Mouse (Mus musculus) ES-E14 (cell line): ENCODE measurements around the gene Abca6.

Experiments used
- CHD2 ChIP-seq: IDR thresholded peaks from 2 replicates; pipeline ENCODE4 v1.6.1; 2014; ENCODE audit warnings: mild to moderate bottlenecking, low read depth, low read length, inconsistent platforms
- HCFC1 ChIP-seq: IDR thresholded peaks from 2 replicates; pipeline ENCODE4 v1.6.1; 2012; ENCODE audit warnings: low read length, inconsistent platforms, borderline replicate concordance; ENCODE audit not compliant: insufficient read depth
- ZC3H11A ChIP-seq: IDR thresholded peaks from 2 replicates; pipeline ENCODE4 v1.6.1; 2012; ENCODE audit warnings: low read depth, mild to moderate bottlenecking, inconsistent platforms, low read length, borderline replicate concordance

DNA sequence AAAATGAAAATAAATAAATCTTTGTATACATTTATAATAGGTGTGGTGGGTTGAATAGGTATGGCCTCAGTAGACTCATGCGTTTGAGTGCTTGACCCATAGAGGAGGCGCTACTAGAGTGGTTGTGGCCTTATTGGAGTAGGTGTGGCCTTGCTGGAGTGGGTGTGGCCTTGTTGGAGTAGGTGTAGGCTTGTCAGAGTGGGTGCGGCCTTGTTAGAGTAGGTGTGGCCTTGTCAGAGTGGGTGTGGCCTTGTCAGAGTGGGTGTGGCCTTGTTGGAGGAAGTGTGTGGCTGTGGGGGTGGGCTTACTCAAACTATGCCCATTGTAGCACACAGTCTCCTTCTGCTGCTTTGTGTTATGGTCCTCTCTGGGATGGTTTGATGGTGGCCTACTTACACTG, 80.4 kb downstream of the Abca6 start:
- TF ChIP-seq HCFC1 (no peak), CHD2 (no peak), ZC3H11A (no peak)
